16 mouse cellular contexts compared by ENCODE assay signal in the genomic region with DNA sequence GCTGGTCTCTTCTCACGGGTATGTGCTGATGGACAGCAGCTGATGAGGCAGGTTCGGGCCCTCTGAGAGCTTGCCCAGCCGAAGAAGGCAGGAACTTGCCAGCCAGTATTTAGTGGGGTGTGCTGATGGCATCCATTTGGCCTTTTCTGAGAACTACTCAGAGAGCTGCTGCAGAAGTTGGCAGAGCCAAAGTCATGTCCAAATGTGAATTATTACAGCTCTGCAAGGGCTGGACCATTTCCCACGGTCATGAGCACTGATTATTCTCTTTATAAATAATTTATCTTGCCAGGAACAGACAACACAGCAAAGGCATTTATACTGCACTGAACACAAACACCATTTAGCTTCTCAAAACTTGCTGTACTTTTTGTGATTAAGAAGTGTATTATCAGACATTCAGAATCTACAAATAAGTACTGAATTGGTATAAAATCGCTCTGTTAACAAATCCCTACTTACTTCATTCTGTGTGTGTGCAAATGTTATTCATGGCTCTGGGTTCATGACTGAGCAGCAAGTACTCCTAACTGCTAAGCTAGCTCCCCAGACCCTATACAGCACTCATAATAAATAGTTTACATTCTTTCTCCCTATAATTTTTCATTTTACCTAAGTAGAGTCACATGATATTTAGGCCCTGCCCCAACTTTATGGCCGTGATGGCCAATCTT. TPM values are rescaled to one million over a fixed set of nuclear protein-coding genes. Genes with fewer than 3 reads are reported as not detected.
DNase-seq lines count a peak whose midpoint lies in the region; ATAC-seq and TF ChIP-seq lines count a peak whose summit lies in the region.
"Had no signal": no experiment of that assay in that cellular context is flagged by ENCODE, and none has a peak within 500 bp of the region (broad histone marks: within the 10 kb centered on the region; RNA-seq: fewer than 3 reads in every experiment).

No protein-coding gene starts in this region.

- H3K4me2 ChIP-seq in heart, embryonic 11.5 days, result no peak overlapping the region
- H3K4me2 ChIP-seq in lung, embryonic 15.5 days, result no peak overlapping the region
- H3K4me2 ChIP-seq in stomach, embryonic 14.5 days (replicated peaks; ENCODE audit: low read depth, low read length), result no peak overlapping the region
- H3K4me2 ChIP-seq in forebrain, embryonic 11.5 days (ENCODE audit: low read depth, low read length, severe bottlenecking), result no peak overlapping the region
- H3K4me2 ChIP-seq: embryonic facial prominence, embryonic 12.5 days; forebrain, embryonic 15.5 days; liver, embryonic 12.5 days; neural tube, embryonic 12.5 days had no signal

- TF ChIP-seq POLR2A in lung, adult 2 months (IDR thresholded peaks at IDR 0.05; ENCODE audit: borderline replicate concordance, extremely low read depth, low read depth, low read length), result no peak

- ATAC-seq in heart, embryonic 11.5 days (replicated peaks; ENCODE audit: insufficient number of reproducible peaks, low FRiP score, low TSS enrichment), result no peak
- ATAC-seq in lung, embryonic 15.5 days (ENCODE audit: borderline replicate concordance, extremely low read depth, low FRiP score, low TSS enrichment), result peak; percentile 39; the same call in 1 of the 2 replicates
- ATAC-seq in stomach, embryonic 14.5 days (ENCODE audit: insufficient number of reproducible peaks, insufficient read depth, low FRiP score, low read depth), result peak; percentile 23; the same call in 1 of the 2 replicates
- no peak for ATAC-seq in forebrain, embryonic 11.5 days (replicated peaks; ENCODE audit: low FRiP score)
- ATAC-seq: forebrain, embryonic 15.5 days; liver, embryonic 12.5 days had no signal

- H3K4me3 ChIP-seq in heart, embryonic 11.5 days (ENCODE audit: low read depth, low read length), result no peak overlapping the region
- H3K4me3 ChIP-seq in lung, embryonic 15.5 days, result no peak overlapping the region
- no peak overlapping the region for H3K4me3 ChIP-seq in lung, adult 2 months (replicated peaks; ENCODE audit: extremely low read depth, low read depth, low read length)
- H3K4me3 ChIP-seq in stomach, embryonic 14.5 days (ENCODE audit: low read depth, low read length), result no peak overlapping the region
- no peak overlapping the region for H3K4me3 ChIP-seq in forebrain, embryonic 11.5 days (ENCODE audit: low read depth, low read length)
- H3K4me3 ChIP-seq: embryonic facial prominence, embryonic 12.5 days; forebrain, embryonic 15.5 days; left cerebral cortex, adult 2 months; liver, embryonic 12.5 days; neural tube, embryonic 12.5 days had no signal

- no peaks in the 10 kb centered on the region for H3K27me3 ChIP-seq in heart, embryonic 11.5 days (ENCODE audit: control insufficient read depth, insufficient read depth, low read length)
- no peaks in the 10 kb centered on the region for H3K27me3 ChIP-seq in lung, embryonic 15.5 days
- no peaks in the 10 kb centered on the region for H3K27me3 ChIP-seq in stomach, embryonic 14.5 days (ENCODE audit: control insufficient read depth, insufficient read depth, low read length)
- H3K27me3 ChIP-seq in forebrain, embryonic 11.5 days (ENCODE audit: control insufficient read depth, insufficient read depth, low read length), result no peaks in the 10 kb centered on the region
- H3K27me3 ChIP-seq: embryonic facial prominence, embryonic 12.5 days; forebrain, embryonic 15.5 days; neural tube, embryonic 12.5 days had no signal

- H3K9me3 ChIP-seq in heart, embryonic 11.5 days (replicated peaks; ENCODE audit: control insufficient read depth, low read length), result no peaks in the 10 kb centered on the region
- H3K9me3 ChIP-seq in lung, embryonic 15.5 days, result no peaks in the 10 kb centered on the region
- no peaks in the 10 kb centered on the region for H3K9me3 ChIP-seq in stomach, embryonic 14.5 days (ENCODE audit: control insufficient read depth, low read depth, low read length)
- H3K9me3 ChIP-seq in forebrain, embryonic 11.5 days (ENCODE audit: control insufficient read depth, low read length), result no peaks in the 10 kb centered on the region
- H3K9me3 ChIP-seq: embryonic facial prominence, embryonic 12.5 days; forebrain, embryonic 15.5 days; liver, embryonic 12.5 days; neural tube, embryonic 12.5 days had no signal

- 61% methylated on average over 6 of the region's 6 CpGs for WGBS in heart, embryonic 11.5 days (ENCODE audit: insufficient replicate concordance)
- WGBS in lung, embryonic 15.5 days, result 41% methylated on average over 6 of the region's 6 CpGs
- 52% methylated on average over 6 of the region's 6 CpGs for WGBS in lung, adult 2 months
- WGBS in stomach, embryonic 14.5 days, result 37% methylated on average over 6 of the region's 6 CpGs
- 80% methylated on average over 6 of the region's 6 CpGs for WGBS in forebrain, embryonic 11.5 days

- intact Hi-C loops in left cerebral cortex, postnatal 36 days (cut with DNase I), result no loop called here

- peak; percentile 41 for DNase-seq in heart, adult 8-10 months (ENCODE audit: low spot score)
- no peak for DNase-seq in lung, adult 2 months
- peak; percentile 19 to 33 for DNase-seq in heart, adult 9 months (ENCODE audit: low spot score in 2 of 2)
- no peak for DNase-seq in forebrain, embryonic 11.5 days (ENCODE audit: low spot score)
- DNase-seq in left cerebral cortex, postnatal 36 days (ENCODE audit: low spot score in 2 of 2), result no peak
- DNase-seq: cerebellum, adult 2 months; right cerebral cortex, postnatal 25 days had no signal

- TF ChIP-seq CTCF in lung, adult 2 months (IDR thresholded peaks at IDR 0.05; ENCODE audit: insufficient read depth, low read length), result no peak

- H3K27ac ChIP-seq in heart, embryonic 11.5 days (ENCODE audit: low read depth, low read length), result no peak overlapping the region
- peak overlapping the region; percentile 24; the same call in 1 of the 2 replicates for H3K27ac ChIP-seq in lung, embryonic 15.5 days
- H3K27ac ChIP-seq in stomach, embryonic 14.5 days (ENCODE audit: low read length), result peak overlapping the region; percentile 63; the same call in 1 of the 2 replicates
- no peak overlapping the region for H3K27ac ChIP-seq in forebrain, embryonic 11.5 days (ENCODE audit: low read depth, low read length)
- H3K27ac ChIP-seq: embryonic facial prominence, embryonic 12.5 days; forebrain, embryonic 15.5 days; left cerebral cortex, adult 2 months; liver, embryonic 12.5 days; neural tube, embryonic 12.5 days had no signal

- no peaks in the 10 kb centered on the region for H3K36me3 ChIP-seq in heart, embryonic 11.5 days (ENCODE audit: control insufficient read depth, insufficient read depth, low read length)
- H3K36me3 ChIP-seq in lung, embryonic 15.5 days, result no peaks in the 10 kb centered on the region
- no peaks in the 10 kb centered on the region for H3K36me3 ChIP-seq in stomach, embryonic 14.5 days (ENCODE audit: control insufficient read depth, insufficient read depth, low read length)
- no peaks in the 10 kb centered on the region for H3K36me3 ChIP-seq in forebrain, embryonic 11.5 days (ENCODE audit: control insufficient read depth, insufficient read depth, low read length)
- H3K36me3 ChIP-seq: embryonic facial prominence, embryonic 12.5 days; forebrain, embryonic 15.5 days; liver, embryonic 12.5 days; neural tube, embryonic 12.5 days had no signal

- no peak overlapping the region for H3K9ac ChIP-seq in heart, embryonic 11.5 days (ENCODE audit: low read depth, low read length)
- no peak overlapping the region for H3K9ac ChIP-seq in lung, embryonic 15.5 days
- no peak overlapping the region for H3K9ac ChIP-seq in stomach, embryonic 14.5 days (replicated peaks; ENCODE audit: low read depth, low read length)
- H3K9ac ChIP-seq in forebrain, embryonic 11.5 days (ENCODE audit: low read length), result no peak overlapping the region
- H3K9ac ChIP-seq: embryonic facial prominence, embryonic 12.5 days; forebrain, embryonic 15.5 days; liver, embryonic 12.5 days; neural tube, embryonic 12.5 days had no signal

- no peaks in the 10 kb centered on the region for H3K4me1 ChIP-seq in heart, embryonic 11.5 days (ENCODE audit: control insufficient read depth, insufficient read depth, low read length)
- H3K4me1 ChIP-seq in lung, embryonic 15.5 days, result 0 out of 2 replicates have a peak, but pooled peaks cover 5% of the 10 kb centered on the region
- no peaks in the 10 kb centered on the region for H3K4me1 ChIP-seq in lung, adult 2 months (ENCODE audit: control insufficient read depth, insufficient read depth, low read length)
- H3K4me1 ChIP-seq in stomach, embryonic 14.5 days (ENCODE audit: control insufficient read depth, insufficient read depth, low read length), result no peaks in the 10 kb centered on the region
- H3K4me1 ChIP-seq in forebrain, embryonic 11.5 days (replicated peaks; ENCODE audit: control insufficient read depth, insufficient read depth, low read length), result no peaks in the 10 kb centered on the region
- H3K4me1 ChIP-seq: embryonic facial prominence, embryonic 12.5 days; forebrain, embryonic 15.5 days; liver, embryonic 12.5 days; neural tube, embryonic 12.5 days had no signal

RNA-seq across cellular contexts. Expression of gene Vinac1, which starts 1.7 kb away (rescaled TPM):
- total RNA-seq in heart, adult 8-10 months (2022), result under 1 TPM in 1 of 4 experiments, not detected in 3; 0.08 TPM
- polyA plus RNA-seq in heart, embryonic 11.5 days (2014; fragmentation: Nextera tagmentation; extraction: Ambion mirVana), result 0.13 TPM in 1 of 2 replicates, not detected in the other
- polyA plus RNA-seq in lung, embryonic 15.5 days (2015; fragmentation: Nextera tagmentation; extraction: Ambion mirVana), result 0.09 and 0.20 TPM in 2 replicates
- 0.07 and 0.09 TPM in 2 replicates for polyA plus RNA-seq in lung, adult 2 months (2012; rRNA removed)
- polyA plus RNA-seq in stomach, embryonic 14.5 days (2014; fragmentation: Nextera tagmentation; extraction: Ambion mirVana), result 0.21 and 0.22 TPM in 2 replicates
- polyA plus RNA-seq in forebrain, embryonic 11.5 days (2014; fragmentation: Nextera tagmentation; extraction: Ambion mirVana), result 0.05 and 0.08 TPM in 2 replicates
- under 1 TPM; 0.11 to 0.39 TPM for total RNA-seq in left cerebral cortex, postnatal 36 days (2021)
- total RNA-seq: MEL had no signal

RNA-seq across cellular contexts. Expression of gene Ttl, which starts 19.4 kb away (rescaled TPM):
- total RNA-seq in heart, adult 8-10 months (2022), result 10 to 100 TPM; 17.9 to 22.8 (median 21.9) TPM
- polyA plus RNA-seq in heart, embryonic 11.5 days (2014; fragmentation: Nextera tagmentation; extraction: Ambion mirVana), result 7.4 and 8.5 TPM in 2 replicates
- 12.4 and 13.7 TPM in 2 replicates for polyA plus RNA-seq in lung, embryonic 15.5 days (2015; fragmentation: Nextera tagmentation; extraction: Ambion mirVana)
- 9.3 and 11.0 TPM in 2 replicates for polyA plus RNA-seq in lung, adult 2 months (2012; rRNA removed)
- polyA plus RNA-seq in stomach, embryonic 14.5 days (2014; fragmentation: Nextera tagmentation; extraction: Ambion mirVana), result 22.2 and 24.8 TPM in 2 replicates
- 16.7 and 16.8 TPM in 2 replicates for polyA plus RNA-seq in forebrain, embryonic 11.5 days (2014; fragmentation: Nextera tagmentation; extraction: Ambion mirVana)
- total RNA-seq in left cerebral cortex, postnatal 36 days (2021), result 10 to 100 TPM; 65.0 to 73.7 TPM

RNA-seq across cellular contexts. Expression of gene Polr1b, which starts 54.5 kb away (rescaled TPM):
- total RNA-seq in heart, adult 8-10 months (2022), result 10 to 100 TPM in 2 of 4 experiments, 1 to 10 TPM in 2; 9.6 to 11.5 (median 10.1) TPM
- 14.8 and 15.4 TPM in 2 replicates for polyA plus RNA-seq in heart, embryonic 11.5 days (2014; fragmentation: Nextera tagmentation; extraction: Ambion mirVana)
- polyA plus RNA-seq in lung, embryonic 15.5 days (2015; fragmentation: Nextera tagmentation; extraction: Ambion mirVana), result 27.4 and 27.9 TPM in 2 replicates
- 12.3 and 14.9 TPM in 2 replicates for polyA plus RNA-seq in lung, adult 2 months (2012; rRNA removed)
- polyA plus RNA-seq in stomach, embryonic 14.5 days (2014; fragmentation: Nextera tagmentation; extraction: Ambion mirVana), result 22.4 and 26.8 TPM in 2 replicates
- polyA plus RNA-seq in forebrain, embryonic 11.5 days (2014; fragmentation: Nextera tagmentation; extraction: Ambion mirVana), result 30.9 and 33.9 TPM in 2 replicates
- total RNA-seq in left cerebral cortex, postnatal 36 days (2021), result 10 to 100 TPM; 19.8 to 25.9 TPM

Comparison
In these comparisons a context has a peak if more than half of its experiments do, and no peak if none do; other contexts are left out.
1. DNase-seq: peak in heart, adult 8-10 months (single experiment) and heart, adult 9 months (2 of 2); none in lung, adult 2 months (single experiment), forebrain, embryonic 11.5 days (single experiment) and left cerebral cortex, postnatal 36 days (0 of 2).
2. ATAC-seq: peak in lung, embryonic 15.5 days (single experiment) and stomach, embryonic 14.5 days (single experiment); none in heart, embryonic 11.5 days (single experiment) and forebrain, embryonic 11.5 days (single experiment).
3. H3K27ac ChIP-seq: peak in lung, embryonic 15.5 days (single experiment) and stomach, embryonic 14.5 days (single experiment); none in heart, embryonic 11.5 days (single experiment) and forebrain, embryonic 11.5 days (single experiment).